Mouse (Mus musculus): ENCODE measurements around the gene Cptp.

Gene Cptp

GRCm38 (mm10) chr4:155888181-155888580, 18.9 kb upstream of the Cptp start:
- DNase-seq (ENCODE audit: low spot score in 2 of 2) = peak in 1 of 2 experiments; percentile 26

GRCm38 (mm10) chr4:155887674-155888073, 18.4 kb upstream of the Cptp start:
- DNase-seq (ENCODE audit: low spot score in 2 of 2) = peak in 1 of 2 experiments; percentile 22

DNA sequence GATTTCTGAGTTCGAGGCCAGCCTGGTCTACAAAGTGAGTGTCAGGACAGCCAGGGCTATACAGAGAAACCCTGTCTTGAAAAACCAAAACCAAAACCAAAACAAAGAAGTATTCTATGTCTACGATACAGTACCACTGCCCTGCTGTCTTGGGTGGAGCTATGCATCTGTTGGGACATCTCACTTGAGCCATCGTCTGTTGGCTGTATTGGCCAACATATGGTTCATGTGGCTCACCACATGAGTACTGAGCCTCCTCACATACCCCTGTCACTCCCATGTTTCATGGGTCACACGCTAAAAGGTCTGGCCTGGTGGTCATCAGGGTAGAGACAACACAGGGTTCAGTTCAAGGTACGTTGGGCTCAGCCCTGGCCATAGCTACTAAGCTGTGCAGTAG, 17.1 kb upstream of the Cptp start:
- DNase-seq (ENCODE audit: low spot score in 2 of 2) = peak in 1 of 2 experiments; percentile 22

- no peak for DNase-seq (ENCODE audit: low spot score in 2 of 2)
Measured at GRCm38 (mm10) chr4:155883587-155883986, 14.3 kb upstream of the Cptp start.

GRCm38 (mm10) chr4:155871404-155871803, 2.2 kb upstream of the Cptp start:
- DNase-seq (ENCODE audit: low spot score in 2 of 2) = no peak

DNA sequence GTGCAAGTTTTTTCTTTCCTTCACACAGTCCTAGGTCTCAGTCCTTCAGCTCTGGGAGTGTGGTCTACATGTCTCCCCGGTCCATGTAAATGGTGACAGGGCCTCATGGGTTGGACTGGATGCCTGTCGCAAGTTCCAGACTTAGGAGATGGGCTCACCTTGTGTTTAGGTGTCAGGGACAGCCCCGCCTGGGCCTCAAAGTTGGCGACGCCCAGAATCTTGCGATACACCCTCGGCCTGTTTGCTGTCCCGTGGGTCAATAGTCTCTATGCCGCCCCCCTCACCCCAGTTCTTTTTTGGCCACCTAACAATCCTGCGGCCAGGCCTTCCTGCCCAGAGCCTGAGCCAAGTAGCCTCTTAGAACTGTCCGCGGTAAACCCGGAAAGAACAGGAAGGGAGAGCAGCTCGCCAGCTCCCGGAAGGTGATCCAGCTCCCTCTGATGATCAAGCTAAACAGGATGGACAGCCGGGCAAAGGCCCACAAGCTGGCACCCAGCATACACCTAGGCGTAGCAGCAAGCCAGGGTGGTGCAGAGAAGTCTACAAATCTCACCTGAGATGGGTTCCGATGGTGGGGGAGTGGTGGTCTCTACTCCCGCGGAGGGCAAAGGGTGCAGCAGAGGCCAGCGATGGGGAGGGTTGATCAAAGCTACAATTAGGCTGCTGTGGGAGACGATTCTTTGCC, 484 bp downstream of the Cptp start:
- DNase-seq (ENCODE audit: low spot score in 2 of 2) = no peak

DNA sequence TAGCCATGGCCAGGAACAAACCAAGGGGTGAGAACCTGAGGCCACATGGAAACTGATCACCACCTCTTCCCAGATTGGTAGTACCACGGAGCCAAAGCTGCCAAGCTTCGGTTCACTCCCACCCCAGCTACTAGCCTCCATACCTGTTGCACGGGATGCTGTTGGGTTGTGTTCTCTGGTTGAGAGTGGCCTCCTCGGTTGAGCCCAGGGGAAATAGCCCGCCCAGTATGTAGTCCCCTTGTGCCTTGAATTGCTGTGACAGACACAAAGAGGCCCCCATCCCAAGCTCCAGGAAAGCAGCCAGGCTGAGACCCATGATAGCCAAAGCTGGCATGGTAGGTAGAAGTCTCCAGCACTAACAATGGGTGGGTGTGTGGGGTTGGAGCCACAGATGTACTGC, 6.2 kb downstream of the Cptp start, which contains the start of gene Tas1r3:
Gene Tas1r3, minus strand, starts transcription at position 362 of the 400 bp plus-strand sequence.
- no peak for DNase-seq (ENCODE audit: low spot score in 2 of 2)

- DNase-seq (ENCODE audit: low spot score in 2 of 2) = no peak
Measured at GRCm38 (mm10) chr4:155861787-155862186, 7.5 kb downstream of the Cptp start.

- DNase-seq (ENCODE audit: low spot score in 2 of 2) = peak in 1 of 2 experiments; percentile 53
Measured at GRCm38 (mm10) chr4:155859318-155859717, 9.9 kb downstream of the Cptp start.

DNA sequence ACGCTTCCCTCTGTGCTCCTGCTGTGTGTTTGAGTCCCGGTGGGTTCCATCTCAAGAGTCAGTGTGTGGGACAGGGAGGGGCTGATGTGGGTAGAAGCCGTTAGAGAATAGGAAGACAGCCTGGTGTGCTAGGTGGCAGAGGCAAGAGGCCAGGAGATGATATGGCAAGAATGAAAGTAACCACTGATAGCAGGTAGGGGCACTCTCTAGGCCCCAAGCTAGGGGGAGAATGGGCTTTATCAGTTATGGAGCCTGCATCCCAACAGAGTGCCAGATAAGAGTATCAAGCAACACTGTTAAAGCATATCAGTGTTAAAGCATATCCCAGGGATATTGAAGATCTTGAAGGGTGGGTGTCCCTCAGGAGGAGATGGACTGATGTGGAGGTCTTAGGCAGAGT, 12.4 kb downstream of the Cptp start:
- DNase-seq (ENCODE audit: low spot score in 2 of 2) = no peak

DNA sequence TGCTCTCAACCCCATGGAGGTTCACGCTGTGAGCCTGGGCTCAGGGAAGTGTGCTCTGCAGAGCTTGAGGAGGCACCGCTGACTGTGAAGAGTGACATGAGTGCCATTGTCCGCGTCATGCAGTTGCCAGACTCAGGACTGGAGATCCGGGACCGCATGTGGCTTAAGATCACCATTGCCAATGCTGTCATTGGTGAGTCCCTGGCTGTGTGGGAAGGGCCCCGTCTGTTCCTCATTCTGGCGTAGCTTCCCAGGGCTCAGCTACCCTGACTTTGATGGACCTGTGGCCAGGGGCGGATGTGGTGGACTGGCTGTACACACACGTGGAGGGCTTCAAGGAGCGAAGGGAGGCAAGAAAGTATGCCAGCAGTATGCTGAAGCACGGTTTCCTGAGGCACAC, 13.2 kb downstream of the Cptp start:
- DNase-seq (ENCODE audit: low spot score in 2 of 2) = no peak

- no peak for DNase-seq (ENCODE audit: low spot score in 2 of 2)
Measured at GRCm38 (mm10) chr4:155854991-155855390, 14.2 kb downstream of the Cptp start.

GRCm38 (mm10) chr4:155853421-155853820, 15.8 kb downstream of the Cptp start:
- no peak for DNase-seq (ENCODE audit: low spot score in 2 of 2)

DNA sequence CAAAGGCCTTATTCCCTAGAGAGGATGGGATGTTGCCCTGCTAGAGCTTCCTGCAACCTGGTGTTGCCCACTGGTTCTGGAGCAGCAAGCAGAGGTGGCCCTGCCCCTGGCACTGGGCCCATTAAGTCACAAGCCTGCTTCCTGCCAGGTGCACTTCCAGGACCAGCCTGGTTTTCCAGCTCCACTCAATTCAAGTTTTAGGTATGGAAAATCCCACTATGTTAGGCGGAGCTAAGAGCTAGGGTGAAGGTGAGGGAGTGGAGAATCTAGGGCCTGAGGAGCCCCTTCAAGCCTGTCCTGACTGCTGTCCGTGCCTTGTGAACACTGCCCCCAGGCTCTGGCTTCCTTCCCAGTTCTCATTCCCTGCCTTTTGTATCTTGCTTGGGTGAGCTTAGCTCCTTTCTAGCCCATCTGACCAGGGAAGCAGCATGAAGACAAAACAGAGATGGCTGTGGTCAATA, 17.3 kb downstream of the Cptp start:
- no peak for DNase-seq (ENCODE audit: low spot score in 2 of 2)

DNA sequence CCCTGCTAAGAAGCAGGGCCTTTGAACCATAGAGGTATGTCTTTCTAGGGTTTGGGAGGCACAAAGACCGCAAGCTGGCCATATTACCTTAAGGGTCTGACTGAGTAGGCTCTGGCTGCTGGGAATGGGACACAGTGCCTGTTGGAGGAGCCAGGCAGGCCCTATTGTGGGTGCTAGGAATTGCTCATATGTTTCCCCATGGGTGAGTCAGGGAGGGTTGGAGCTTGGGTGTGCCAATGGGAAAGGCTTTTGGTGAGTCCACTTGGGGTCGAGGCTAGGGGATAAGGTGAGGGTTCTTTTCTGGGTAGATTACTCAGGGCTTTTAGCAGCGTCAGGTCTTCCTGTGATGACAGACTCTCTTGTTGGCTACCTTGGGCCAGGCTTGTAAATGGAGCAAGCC, 17.9 kb downstream of the Cptp start:
- DNase-seq (ENCODE audit: low spot score in 2 of 2) = no peak

- DNase-seq (ENCODE audit: low spot score in 2 of 2) = no peak
Measured at GRCm38 (mm10) chr4:155849792-155850451, 19.3 kb downstream of the Cptp start.

- no peak for DNase-seq (ENCODE audit: low spot score in 2 of 2)
Measured at GRCm38 (mm10) chr4:155849391-155849790, 19.8 kb downstream of the Cptp start.

- DNase-seq (ENCODE audit: low spot score in 2 of 2) = no peak
Measured at GRCm38 (mm10) chr4:155848434-155849095, 20.7 kb downstream of the Cptp start.

DNA sequence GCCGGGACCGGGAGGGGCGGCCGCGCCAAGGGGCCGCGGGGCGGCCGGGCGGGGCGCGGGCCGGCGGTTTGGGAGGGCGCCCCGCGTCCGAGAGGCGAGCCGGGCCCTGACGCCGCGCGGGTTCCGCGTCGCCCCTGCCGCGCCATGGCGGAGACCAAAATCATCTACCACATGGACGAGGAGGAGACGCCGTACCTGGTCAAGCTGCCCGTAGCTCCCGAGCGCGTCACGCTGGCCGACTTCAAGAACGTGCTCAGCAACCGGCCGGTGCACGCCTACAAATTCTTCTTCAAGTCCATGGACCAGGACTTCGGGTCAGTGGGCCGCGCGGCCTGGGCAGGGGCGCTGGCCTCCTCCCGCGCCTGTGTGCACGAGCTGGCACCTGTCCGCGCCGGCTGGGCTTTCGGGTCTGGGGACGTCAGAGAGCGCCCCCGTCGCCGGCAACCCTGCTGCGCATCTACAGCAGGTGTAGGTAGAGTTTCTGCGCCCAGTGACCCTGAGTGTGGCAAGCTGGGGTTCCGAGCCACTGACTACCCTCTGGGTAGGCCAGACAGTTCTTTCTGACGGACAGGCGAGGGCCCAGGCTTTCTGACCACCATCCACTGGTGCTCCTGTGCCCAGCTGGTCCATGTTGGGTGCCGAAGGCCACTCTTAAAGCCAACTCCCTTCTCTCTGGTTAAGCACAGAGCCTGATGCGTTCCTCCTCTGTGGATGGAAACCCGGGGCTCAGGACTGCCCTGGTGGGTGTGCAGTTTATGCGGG, 21.5 kb downstream of the Cptp start:
- DNase-seq (ENCODE audit: low spot score in 2 of 2) = peak; percentile 59 to 71

DNA sequence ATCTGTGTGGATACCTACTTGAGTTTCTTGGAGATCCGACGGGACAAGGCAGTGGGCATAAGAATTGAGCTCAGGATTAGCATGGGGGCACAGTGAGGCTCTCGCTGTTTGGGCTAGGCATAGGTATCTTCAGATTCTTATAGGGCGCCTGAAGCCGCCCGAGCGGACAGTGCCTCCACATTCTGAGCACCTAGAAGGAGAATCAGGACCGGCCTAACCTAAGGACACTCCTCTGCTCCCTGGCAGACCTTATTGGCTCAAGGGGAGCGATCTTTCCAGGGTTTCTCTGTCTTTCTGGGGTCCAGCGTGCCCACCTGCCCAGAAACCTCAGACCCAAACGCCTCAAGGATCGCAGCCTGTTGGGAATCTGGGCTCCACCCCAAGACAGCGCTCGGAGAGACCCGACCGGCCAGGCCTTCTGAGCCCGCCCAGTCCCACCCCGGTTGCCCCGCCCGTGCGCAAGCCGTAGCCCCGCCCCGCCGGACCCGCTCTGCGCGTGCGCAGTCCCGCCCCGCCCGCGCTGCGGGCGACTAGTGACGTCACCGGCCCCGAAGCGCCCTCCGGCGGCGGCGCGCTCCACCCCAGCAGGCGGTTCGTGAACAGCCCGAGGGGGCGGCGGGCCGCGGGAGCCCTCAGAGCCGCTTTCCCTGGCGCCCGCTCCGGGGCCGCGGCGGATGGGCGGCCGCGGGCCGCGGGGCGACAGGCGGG, 22.2 kb downstream of the Cptp start, which contains the start of gene Dvl1:
Gene Dvl1, plus strand, starts transcription at position 532 of the 708 bp plus-strand sequence.
- peak; percentile 92 to 96 for DNase-seq (ENCODE audit: low spot score in 2 of 2)

DNA sequence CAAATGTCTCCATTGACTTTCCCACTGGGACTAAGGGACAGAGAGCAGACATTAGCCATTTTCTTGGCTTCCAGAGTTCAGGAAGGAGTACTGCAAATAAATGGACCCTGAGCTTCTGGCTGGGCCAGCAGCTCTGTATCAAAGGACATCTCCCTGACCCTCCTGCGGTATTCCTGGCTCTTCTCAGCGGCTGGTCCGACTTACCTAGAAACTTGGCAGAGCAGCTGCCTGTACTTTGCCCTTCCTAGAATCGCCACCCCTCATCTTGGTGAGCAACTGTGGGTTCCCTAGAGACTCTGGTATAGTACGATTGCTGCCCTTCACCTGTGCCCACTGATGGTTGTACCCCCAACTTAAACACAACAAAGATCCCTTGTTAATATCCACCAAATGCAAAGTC, 26.0 kb downstream of the Cptp start:
- no peak for DNase-seq (ENCODE audit: low spot score in 2 of 2)
